Mouse (Mus musculus) erythroblast, adult 5-6 weeks (primary cell): ENCODE data around the gene Vmn2r54. TPM values are rescaled to one million over a fixed set of nuclear protein-coding genes. Genes with fewer than 3 reads are reported as not detected.
"Not testable (repeated sequence)": the region's sequence is repeated elsewhere in the genome, so short reads cannot be mapped to it uniquely, and the experiment has no call there.

Experiments used
- ATAC-seq: replicated peaks from 2 replicates; pipeline ENCODE4 v1.8.0; 2016; ENCODE audit warnings: moderate number of reproducible peaks, mild to moderate bottlenecking, moderate TSS enrichment, inconsistent platforms; ENCODE audit not compliant: poor library complexity, low FRiP score, severe bottlenecking
- total RNA-seq, 2 experiments: library from RNA; stranded (forward) in 1 of 2; stranded (reverse) in 1 of 2; fragments of 150-400 nt in 1 of 2; fragments of 200-764, 138-1000 nt in 1 of 2; gene quantifications; 2 replicates each; pipeline versions ENCODE4 v1.2.3 to v1.2.4; 2015 to 2017; ENCODE audit warnings: low replicate concordance in 2 of 2

Vmn2r54 gene
- total RNA-seq (2015; ENCODE audit: low replicate concordance) (not detected in 2 replicates), total RNA-seq (2017; ENCODE audit: low replicate concordance) (not detected in 2 replicates)

DNA sequence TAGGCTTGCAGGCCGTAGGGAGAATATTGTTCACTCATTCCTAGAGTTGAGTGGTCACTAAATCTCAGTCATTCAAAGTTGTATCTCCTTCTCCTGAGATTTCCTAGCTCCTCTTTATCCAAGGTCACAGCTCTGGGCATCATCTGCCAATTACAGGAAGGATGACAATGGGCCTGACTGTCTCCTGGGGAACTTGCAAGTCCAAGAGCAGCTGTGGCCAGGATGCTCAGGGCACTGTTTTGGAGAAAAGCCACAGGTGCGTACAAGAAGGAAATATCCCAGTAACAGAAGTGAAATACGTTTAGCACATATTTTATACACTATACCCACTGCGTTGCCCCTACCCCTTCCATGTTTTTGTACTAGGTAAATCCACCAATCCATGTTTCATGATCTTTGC, at the start of gene Vmn2r54:
Vmn2r54 (minus strand) TSS at position 101 of the 400 bp plus-strand sequence.
- not testable (repeated sequence) for ATAC-seq

DNA sequence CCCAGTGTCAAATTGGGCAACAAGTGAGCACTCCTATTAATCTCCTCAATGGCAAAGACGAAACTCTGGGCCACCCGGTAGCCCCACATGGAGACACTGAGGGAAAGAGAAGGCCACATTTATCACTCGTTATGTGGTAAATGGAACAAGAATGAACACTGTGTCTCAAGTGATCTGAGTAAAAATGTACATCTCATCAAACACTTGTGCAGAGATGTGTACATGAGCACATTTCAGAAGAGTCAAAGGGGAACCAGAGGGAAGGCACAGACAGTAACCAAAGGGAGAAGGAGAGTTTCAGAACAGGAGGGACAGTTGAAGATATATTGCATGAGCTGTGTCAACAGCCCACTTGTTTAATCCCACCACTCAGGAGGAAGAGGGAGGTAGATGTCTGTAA, 44.8 kb upstream of the Vmn2r54 start, which contains the start of gene Vmn2r55:
Vmn2r55 (minus strand) TSS at position 101 of the 400 bp plus-strand sequence.
- ATAC-seq, result not testable (repeated sequence)

DNA sequence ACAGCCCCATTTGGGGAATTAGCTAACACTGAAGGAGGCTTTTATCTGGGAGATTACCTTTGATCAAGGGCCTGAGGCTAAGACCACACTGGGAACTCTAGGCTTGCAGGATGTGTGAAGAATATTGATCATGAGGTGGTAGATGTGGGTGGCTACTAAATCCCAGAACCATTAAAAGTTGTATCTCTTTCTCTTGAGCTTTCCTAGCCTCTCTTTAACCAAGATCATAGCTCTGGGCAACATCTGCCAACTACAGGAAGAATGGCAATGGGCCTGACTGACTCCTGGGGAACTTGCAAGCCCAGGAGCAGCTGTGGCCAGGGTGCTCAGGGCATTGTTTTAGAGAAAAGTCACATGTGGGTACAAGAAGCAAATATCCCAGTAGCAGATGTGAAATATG, 31.4 kb downstream of the Vmn2r54 start, which contains the start of gene Vmn2r53:
Vmn2r53 (minus strand) TSS at position 101 of the 400 bp plus-strand sequence.
- no peak for ATAC-seq

Other genes starting within 250 kb of the Vmn2r54 start
- gene Zfp551, start 217.6 kb downstream of the Vmn2r54 start, total RNA-seq (2015; ENCODE audit: low replicate concordance), result not detected in 2 replicates
- not detected in 2 replicates for gene Zfp551, start 217.6 kb downstream of the Vmn2r54 start, total RNA-seq (2017; ENCODE audit: low replicate concordance)
- gene Zfp606, start 162.0 kb downstream of the Vmn2r54 start, total RNA-seq (2015; ENCODE audit: low replicate concordance), result 0.19 and 4.4 TPM in 2 replicates
- 1.4 and 2.6 TPM in 2 replicates for gene Zfp606, start 162.0 kb downstream of the Vmn2r54 start, total RNA-seq (2017; ENCODE audit: low replicate concordance)
- not detected in 2 replicates for gene 2900092C05Rik, start 127.8 kb downstream of the Vmn2r54 start, total RNA-seq (2015; ENCODE audit: low replicate concordance)
- not detected in 2 replicates for gene 2900092C05Rik, start 127.8 kb downstream of the Vmn2r54 start, total RNA-seq (2017; ENCODE audit: low replicate concordance)
- not detected in 2 replicates for gene Vmn2r53, start 31.5 kb downstream of the Vmn2r54 start, total RNA-seq (2015; ENCODE audit: low replicate concordance)
- gene Vmn2r53, start 31.5 kb downstream of the Vmn2r54 start, total RNA-seq (2017; ENCODE audit: low replicate concordance), result 0.09 and 0.28 TPM in 2 replicates
- not detected in 2 replicates for gene Vmn2r55, start 44.7 kb upstream of the Vmn2r54 start, total RNA-seq (2015; ENCODE audit: low replicate concordance)
- not detected in 2 replicates for gene Vmn2r55, start 44.7 kb upstream of the Vmn2r54 start, total RNA-seq (2017; ENCODE audit: low replicate concordance)
- gene Vmn2r56, start 94.7 kb upstream of the Vmn2r54 start, total RNA-seq (2015; ENCODE audit: low replicate concordance), result not detected in 2 replicates
- gene Vmn2r56, start 94.7 kb upstream of the Vmn2r54 start, total RNA-seq (2017; ENCODE audit: low replicate concordance), result not detected in 2 replicates
- 0.63 TPM in 1 of 2 replicates, not detected in the other for gene Zscan18, start 163.3 kb upstream of the Vmn2r54 start, total RNA-seq (2015; ENCODE audit: low replicate concordance)
- not detected in 2 replicates for gene Zscan18, start 163.3 kb upstream of the Vmn2r54 start, total RNA-seq (2017; ENCODE audit: low replicate concordance)
- 3.3 and 6.1 TPM in 2 replicates for gene Zfp329, start 178.5 kb upstream of the Vmn2r54 start, total RNA-seq (2015; ENCODE audit: low replicate concordance)
- gene Zfp329, start 178.5 kb upstream of the Vmn2r54 start, total RNA-seq (2017; ENCODE audit: low replicate concordance), result 1.4 and 3.1 TPM in 2 replicates
- 5.8 and 6.1 TPM in 2 replicates for gene Zfp110, start 194.4 kb upstream of the Vmn2r54 start, total RNA-seq (2015; ENCODE audit: low replicate concordance)
- gene Zfp110, start 194.4 kb upstream of the Vmn2r54 start, total RNA-seq (2017; ENCODE audit: low replicate concordance), result 6.4 and 11.2 TPM in 2 replicates
- gene Zfp128, start 240.9 kb upstream of the Vmn2r54 start, total RNA-seq (2015; ENCODE audit: low replicate concordance), result 0.38 and 0.63 TPM in 2 replicates
- gene Zfp128, start 240.9 kb upstream of the Vmn2r54 start, total RNA-seq (2017; ENCODE audit: low replicate concordance), result 0.28 and 0.68 TPM in 2 replicates